Mouse (Mus musculus): ENCODE results near the gene Adarb2. TPM values are rescaled to one million over a fixed set of nuclear protein-coding genes. Genes with fewer than 3 reads are reported as not detected.

Adarb2 gene
- polyA plus RNA-seq, 1 experiment: not detected

DNA sequence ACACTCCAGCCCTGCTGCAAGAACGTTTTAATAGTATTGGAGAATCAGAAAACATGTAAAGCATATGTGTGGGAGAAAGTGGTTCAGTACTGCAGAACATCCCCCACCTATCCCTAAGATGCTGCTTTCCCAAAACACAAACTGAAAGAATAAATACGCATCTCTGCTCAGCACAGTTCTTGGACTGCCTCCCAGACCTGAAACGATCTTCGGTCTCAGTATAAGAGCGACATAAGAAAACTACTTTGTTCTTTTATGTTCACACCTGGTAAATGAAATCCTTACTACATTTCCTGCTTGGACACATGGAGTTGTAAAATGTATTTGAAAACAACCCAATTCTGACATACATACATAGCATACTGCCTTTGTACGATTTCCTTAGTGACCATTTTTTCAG lies 597.9 kb downstream of the Adarb2 start:
- H3K27ac ChIP-seq (ENCODE audit: insufficient read depth, low read depth, low read length): no peak overlapping the region
- H3K4me1 ChIP-seq (ENCODE audit: control insufficient read depth, insufficient read depth, low read length): no peaks in the 10 kb centered on the region
- 65% methylated on average over 6 of the region's 6 CpGs for WGBS
- DNase-seq: no peak
- no peak overlapping the region for H3K4me3 ChIP-seq (ENCODE audit: insufficient read depth, low read depth, low read length)
- no peaks in the 10 kb centered on the region for H3K27me3 ChIP-seq (replicated peaks; ENCODE audit: control insufficient read depth, insufficient read depth, low read length)
- H3K36me3 ChIP-seq (ENCODE audit: control insufficient read depth, insufficient read depth, low read length): peaks cover 3% of the 10 kb centered on the region
- TF ChIP-seq POLR2A (IDR thresholded peaks at IDR 0.05; ENCODE audit: low read depth, low read length) (no peak), CTCF (conservative IDR thresholded peaks at IDR 0.05; ENCODE audit: insufficient read depth, insufficient read length, low read depth, low read length) (no peak)

DNA sequence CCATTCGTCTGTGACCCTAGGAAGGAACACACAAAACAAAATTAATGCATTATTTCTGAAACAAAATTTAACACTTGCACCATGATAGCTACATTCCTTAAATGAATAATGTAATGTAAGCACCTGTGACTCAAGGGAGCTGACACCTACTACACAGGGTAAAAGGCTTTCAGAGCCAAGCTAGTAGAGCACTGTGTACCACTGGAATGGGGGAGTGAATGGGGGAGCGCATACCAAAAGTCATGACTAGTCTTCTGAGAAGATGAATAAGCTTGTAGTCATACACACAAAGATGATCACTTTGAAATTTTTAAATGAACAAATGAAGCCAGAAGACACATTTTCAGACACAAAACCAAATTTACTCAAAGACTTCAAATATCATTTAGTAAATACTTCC lies 603.3 kb downstream of the Adarb2 start:
- Histone ChIP-seq H3K27ac (ENCODE audit: insufficient read depth, low read depth, low read length) (no peak overlapping the region), H3K36me3 (ENCODE audit: control insufficient read depth, insufficient read depth, low read length) (peaks cover 6% of the 10 kb centered on the region), H3K4me3 (ENCODE audit: insufficient read depth, low read depth, low read length) (no peak overlapping the region), H3K4me1 (ENCODE audit: control insufficient read depth, insufficient read depth, low read length) (no peaks in the 10 kb centered on the region), H3K27me3 (replicated peaks; ENCODE audit: control insufficient read depth, insufficient read depth, low read length) (no peaks in the 10 kb centered on the region)
- no peak for TF ChIP-seq POLR2A (IDR thresholded peaks at IDR 0.05; ENCODE audit: low read depth, low read length)
- TF ChIP-seq CTCF (conservative IDR thresholded peaks at IDR 0.05; ENCODE audit: insufficient read depth, insufficient read length, low read depth, low read length): no peak
- WGBS: 95% methylated on average over 2 of the region's 2 CpGs
- DNase-seq: no peak
